Mouse (Mus musculus): ENCODE results near the gene Pik3cb. TPM values are rescaled to one million over a fixed set of nuclear protein-coding genes. Genes with fewer than 3 reads are reported as not detected.

Pik3cb gene
- polyA plus RNA-seq, 1 experiment from 2014 or later, result 2.4 TPM

GRCm38 (mm10) chr9:99144416-99144989, 4.1 kb upstream of the Pik3cb start:
- no peaks in the 10 kb centered on the region for H3K36me3 ChIP-seq
- H3K27me3 ChIP-seq, result no peaks in the 10 kb centered on the region
- H3K9ac ChIP-seq, result no peak overlapping the region
- no peak overlapping the region for H3K4me3 ChIP-seq
- WGBS, result 75% methylated on average over 7 of the region's 7 CpGs
- ATAC-seq (ENCODE audit: low FRiP score, low read depth), result no peak
- H3K9me3 ChIP-seq, result no peaks in the 10 kb centered on the region
- H3K27ac ChIP-seq (replicated peaks), result no peak overlapping the region
- peaks cover 7% of the 10 kb centered on the region for H3K4me1 ChIP-seq (replicated peaks)
- no peak overlapping the region for H3K4me2 ChIP-seq

DNA sequence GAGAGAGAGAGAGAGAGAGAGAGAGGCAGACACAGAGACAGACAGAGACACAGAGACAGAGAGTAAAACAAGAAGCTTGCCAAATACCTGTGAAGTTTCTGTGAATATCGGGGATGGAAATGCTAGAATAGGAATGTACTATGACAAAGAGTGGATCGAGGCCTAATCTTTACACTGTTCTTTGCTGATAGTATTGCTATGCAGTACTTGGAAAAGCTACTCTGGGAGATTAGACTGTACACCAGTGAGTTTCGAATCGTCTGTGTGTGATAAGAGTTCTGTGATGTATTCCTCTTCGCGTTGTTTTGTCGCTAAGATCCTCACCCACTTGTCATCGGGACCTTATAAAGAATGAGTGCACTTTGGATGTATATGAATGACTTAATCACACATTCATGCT, 1.2 kb upstream of the Pik3cb start:
- Histone ChIP-seq H3K27ac (replicated peaks) (no peak overlapping the region), H3K4me3 (no peak overlapping the region), H3K4me2 (no peak overlapping the region), H3K4me1 (replicated peaks) (peaks cover 26% of the 10 kb centered on the region), H3K27me3 (no peaks in the 10 kb centered on the region), H3K9me3 (no peaks in the 10 kb centered on the region), H3K9ac (no peak overlapping the region), H3K36me3 (no peaks in the 10 kb centered on the region)
- 82% methylated on average over 8 of the region's 8 CpGs for WGBS
- ATAC-seq (ENCODE audit: low FRiP score, low read depth), result no peak

GRCm38 (mm10) chr9:99141171-99141570, 750 bp upstream of the Pik3cb start:
- Histone ChIP-seq H3K4me3 (peak overlapping the region; percentile 91; the same call in 1 of the 2 replicates), H3K4me2 (peak overlapping the region; percentile 62; the same call in 1 of the 2 replicates), H3K27ac (replicated peaks) (no peak overlapping the region), H3K9ac (no peak overlapping the region), H3K36me3 (no peaks in the 10 kb centered on the region), H3K9me3 (no peaks in the 10 kb centered on the region), H3K4me1 (replicated peaks) (peaks cover 26% of the 10 kb centered on the region), H3K27me3 (no peaks in the 10 kb centered on the region)
- ATAC-seq (ENCODE audit: low FRiP score, low read depth), result no peak
- 43% methylated on average over 3 of the region's 3 CpGs for WGBS

GRCm38 (mm10) chr9:99139194-99140023, 1.0 kb downstream of the Pik3cb start:
- Histone ChIP-seq H3K9me3 (no peaks in the 10 kb centered on the region), H3K4me3 (peak overlapping the region; percentile 91), H3K27ac (replicated peaks) (peak overlapping the region; percentile 98), H3K36me3 (no peaks in the 10 kb centered on the region), H3K4me1 (replicated peaks) (peaks cover 26% of the 10 kb centered on the region), H3K4me2 (peak overlapping the region; percentile 62), H3K9ac (peak overlapping the region; percentile 95), H3K27me3 (no peaks in the 10 kb centered on the region)
- no peak; the same call in 1 of the 2 replicates for ATAC-seq (ENCODE audit: low FRiP score, low read depth)
- WGBS, result under 1% methylated on average over 44 of the region's 77 CpGs

DNA sequence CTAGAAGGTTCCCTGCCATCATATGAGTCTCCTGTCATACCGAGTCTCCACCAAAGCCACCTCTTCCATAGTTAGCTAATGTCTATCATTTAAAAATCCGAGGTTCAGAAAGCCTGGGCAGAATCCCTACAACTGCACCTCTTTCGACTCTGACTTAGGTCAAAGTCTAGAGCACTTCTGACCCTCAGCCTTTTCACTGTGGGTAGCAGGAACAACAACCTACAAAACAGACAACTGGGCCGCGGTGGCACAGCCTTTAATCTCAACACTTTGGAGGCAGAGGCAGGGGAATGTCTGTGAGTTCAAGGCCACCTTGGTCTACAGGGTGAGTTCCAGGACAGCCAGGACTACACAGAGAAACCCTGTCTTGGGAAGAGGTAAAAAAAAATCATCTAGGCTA, 3.1 kb downstream of the Pik3cb start:
- Histone ChIP-seq H3K27me3 (no peaks in the 10 kb centered on the region), H3K9me3 (no peaks in the 10 kb centered on the region), H3K36me3 (no peaks in the 10 kb centered on the region), H3K4me3 (no peak overlapping the region), H3K27ac (replicated peaks) (no peak overlapping the region), H3K4me1 (replicated peaks) (peaks cover 26% of the 10 kb centered on the region), H3K9ac (no peak overlapping the region), H3K4me2 (no peak overlapping the region)
- 83% methylated on average over 5 of the region's 5 CpGs for WGBS
- ATAC-seq (ENCODE audit: low FRiP score, low read depth), result no peak

- Histone ChIP-seq H3K27me3 (no peaks in the 10 kb centered on the region), H3K4me2 (no peak overlapping the region), H3K27ac (replicated peaks) (no peak overlapping the region), H3K4me1 (replicated peaks) (no peaks in the 10 kb centered on the region), H3K4me3 (no peak overlapping the region), H3K9ac (no peak overlapping the region), H3K36me3 (no peaks in the 10 kb centered on the region), H3K9me3 (no peaks in the 10 kb centered on the region)
- 57% methylated on average over 3 of the region's 3 CpGs for WGBS
- ATAC-seq (ENCODE audit: low FRiP score, low read depth), result no peak
These were observed 8.4 kb downstream of the Pik3cb start for GRCm38 (mm10) chr9:99131951-99132470.

DNA sequence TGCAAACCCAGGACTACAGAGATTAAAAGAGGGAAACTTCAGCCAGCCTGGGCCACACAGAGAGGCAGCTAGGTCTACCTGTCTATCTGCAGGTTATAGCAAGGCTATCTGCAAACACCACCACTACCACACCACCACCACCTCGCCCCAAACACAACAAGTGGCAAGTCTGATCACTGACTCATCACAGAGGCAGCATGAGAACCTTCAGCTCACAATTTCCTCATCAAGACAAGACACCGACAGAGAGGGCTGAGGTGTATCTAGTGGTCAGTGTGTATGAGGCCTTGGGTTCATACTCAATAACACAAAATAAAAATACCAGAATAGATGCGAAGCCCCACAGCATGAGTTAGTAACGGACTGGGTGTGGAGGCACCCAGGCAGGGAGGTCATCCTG, 9.3 kb downstream of the Pik3cb start:
- H3K4me3 ChIP-seq, result no peak overlapping the region
- no peak overlapping the region for H3K27ac ChIP-seq (replicated peaks)
- H3K4me2 ChIP-seq, result no peak overlapping the region
- no peaks in the 10 kb centered on the region for H3K27me3 ChIP-seq
- no peaks in the 10 kb centered on the region for H3K9me3 ChIP-seq
- WGBS, result 88% methylated on average over 4 of the region's 4 CpGs
- no peaks in the 10 kb centered on the region for H3K4me1 ChIP-seq (replicated peaks)
- no peaks in the 10 kb centered on the region for H3K36me3 ChIP-seq
- no peak overlapping the region for H3K9ac ChIP-seq
- no peak for ATAC-seq (ENCODE audit: low FRiP score, low read depth)

DNA sequence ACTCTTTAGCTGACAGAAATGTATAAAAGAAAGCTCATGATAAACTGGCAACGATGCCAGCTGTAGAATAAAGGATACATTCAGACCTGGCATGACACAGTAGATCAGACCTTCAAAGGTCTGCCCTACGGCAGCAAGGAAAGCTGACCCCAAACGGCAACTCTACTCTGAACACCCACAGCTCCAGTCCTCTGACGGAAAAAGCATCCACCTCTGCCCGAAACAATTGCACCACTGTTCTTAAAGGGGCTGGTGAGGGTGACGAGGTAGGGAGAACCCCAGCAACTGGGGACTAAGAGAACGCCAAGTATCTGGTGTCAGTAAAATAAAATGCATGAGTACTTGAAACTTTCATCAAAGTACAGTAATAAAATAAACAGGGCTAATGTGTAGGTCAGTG, 12.8 kb downstream of the Pik3cb start:
- 73% methylated on average over 7 of the region's 7 CpGs for WGBS
- Histone ChIP-seq H3K27ac (replicated peaks) (no peak overlapping the region), H3K27me3 (no peaks in the 10 kb centered on the region), H3K4me3 (no peak overlapping the region), H3K36me3 (no peaks in the 10 kb centered on the region), H3K9me3 (no peaks in the 10 kb centered on the region), H3K4me1 (replicated peaks) (no peaks in the 10 kb centered on the region), H3K4me2 (no peak overlapping the region), H3K9ac (no peak overlapping the region)
- no peak for ATAC-seq (ENCODE audit: low FRiP score, low read depth)

DNA sequence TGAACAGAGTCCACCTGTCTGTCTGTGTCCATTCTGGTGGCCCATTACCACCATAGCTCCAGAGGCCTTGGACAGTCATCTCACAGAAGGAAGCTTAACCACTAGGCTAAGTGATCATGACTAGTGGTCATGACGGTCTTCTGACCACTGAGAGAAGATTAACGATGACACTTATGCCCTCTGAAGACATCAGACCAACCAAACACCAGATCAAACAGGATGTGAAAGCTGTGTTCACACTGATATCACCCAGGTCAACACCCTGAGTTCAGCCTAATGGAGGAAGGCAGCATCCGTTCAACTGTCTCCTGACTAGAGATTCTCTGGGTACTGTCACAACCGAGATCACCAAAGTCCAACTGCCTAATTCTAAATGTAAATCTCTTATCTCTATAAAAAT, 17.7 kb downstream of the Pik3cb start:
- Histone ChIP-seq H3K36me3 (no peaks in the 10 kb centered on the region), H3K4me1 (replicated peaks) (no peaks in the 10 kb centered on the region), H3K4me3 (no peak overlapping the region), H3K4me2 (no peak overlapping the region), H3K27ac (replicated peaks) (no peak overlapping the region), H3K27me3 (no peaks in the 10 kb centered on the region), H3K9ac (no peak overlapping the region), H3K9me3 (no peaks in the 10 kb centered on the region)
- 87% methylated on average over 4 of the region's 4 CpGs for WGBS
- no peak for ATAC-seq (ENCODE audit: low FRiP score, low read depth)

DNA sequence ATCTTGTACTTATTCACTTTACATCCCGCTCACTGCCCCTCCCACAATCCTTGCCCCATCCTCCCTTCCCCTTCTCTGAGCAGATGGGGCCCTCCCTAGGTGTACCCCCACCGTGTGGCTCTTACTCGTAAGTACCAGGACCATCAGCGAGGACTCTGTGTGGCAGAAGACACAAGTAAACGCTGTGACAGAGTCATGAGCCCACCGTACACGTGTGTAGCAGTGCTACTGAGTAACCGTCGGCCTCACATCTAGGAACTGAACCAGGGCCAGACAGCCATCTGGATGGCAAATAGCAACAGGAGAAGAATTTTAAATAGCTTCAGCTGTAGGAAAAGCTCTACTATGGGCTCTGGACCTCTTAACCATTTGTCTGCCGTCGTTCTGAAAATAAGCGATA, 28.0 kb downstream of the Pik3cb start:
- Histone ChIP-seq H3K4me3 (no peak overlapping the region), H3K4me1 (replicated peaks) (peaks cover 13% of the 10 kb centered on the region), H3K36me3 (no peaks in the 10 kb centered on the region), H3K27ac (replicated peaks) (no peak overlapping the region), H3K9ac (no peak overlapping the region), H3K4me2 (no peak overlapping the region), H3K9me3 (no peaks in the 10 kb centered on the region), H3K27me3 (no peaks in the 10 kb centered on the region)
- WGBS, result 55% methylated on average over 12 of the region's 12 CpGs
- peak; percentile 63; the same call in 1 of the 2 replicates for ATAC-seq (ENCODE audit: low FRiP score, low read depth)

GRCm38 (mm10) chr9:99111085-99111484, 29.3 kb downstream of the Pik3cb start:
- Histone ChIP-seq H3K4me2 (no peak overlapping the region), H3K27ac (replicated peaks) (no peak overlapping the region), H3K4me1 (replicated peaks) (peaks cover 13% of the 10 kb centered on the region), H3K27me3 (no peaks in the 10 kb centered on the region), H3K9ac (no peak overlapping the region), H3K4me3 (no peak overlapping the region), H3K9me3 (no peaks in the 10 kb centered on the region), H3K36me3 (no peaks in the 10 kb centered on the region)
- no peak for ATAC-seq (ENCODE audit: low FRiP score, low read depth)
- 58% methylated on average over 1 of the region's 1 CpGs for WGBS

DNA sequence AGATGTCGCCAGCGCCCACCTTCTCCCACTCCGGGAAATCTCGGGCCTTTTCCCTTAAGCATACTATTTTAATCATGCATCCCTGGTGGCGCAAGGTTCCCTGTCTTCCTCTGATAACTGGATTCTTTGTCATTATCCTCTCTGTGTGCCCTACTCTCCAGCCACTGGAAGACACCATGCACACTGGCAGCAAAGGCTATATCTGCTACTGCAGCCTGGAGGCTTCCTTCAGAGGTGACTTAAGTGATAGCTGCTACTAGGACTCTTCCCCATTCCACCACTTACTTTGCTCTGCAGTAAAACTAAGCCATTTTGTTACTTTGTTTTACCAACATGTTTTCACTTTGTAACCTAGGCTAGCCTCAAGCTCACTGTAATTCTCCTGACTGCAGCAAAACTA, 30.2 kb downstream of the Pik3cb start:
- H3K4me3 ChIP-seq, result no peak overlapping the region
- H3K4me2 ChIP-seq, result no peak overlapping the region
- no peak overlapping the region for H3K27ac ChIP-seq (replicated peaks)
- H3K9ac ChIP-seq, result no peak overlapping the region
- peaks cover 6% of the 10 kb centered on the region; the same call in 1 of the 2 replicates for H3K36me3 ChIP-seq
- no peak for ATAC-seq (ENCODE audit: low FRiP score, low read depth)
- peaks cover 13% of the 10 kb centered on the region for H3K4me1 ChIP-seq (replicated peaks)
- no peaks in the 10 kb centered on the region for H3K27me3 ChIP-seq
- 54% methylated on average over 5 of the region's 5 CpGs for WGBS
- no peaks in the 10 kb centered on the region for H3K9me3 ChIP-seq

All from hindbrain, embryonic 15.5 days (tissue).